Mouse (Mus musculus) heart, embryonic 14.5 days (tissue): ENCODE data around the gene Panx1. TPM values are rescaled to one million over a fixed set of nuclear protein-coding genes. Genes with fewer than 3 reads are reported as not detected.

ENCODE experiments used
- ATAC-seq: fragments of 200-750 bp; cut with Nextera tagmentation; 2 replicates; pipeline ENCODE4 v1.8.0; 2017; ENCODE audit warnings: low read depth, moderate TSS enrichment; ENCODE audit not compliant: insufficient number of reproducible peaks, insufficient read depth, low FRiP score
- H3K27ac ChIP-seq, 2 experiments: fragments of 200-500 bp in 1 of 2; fragments of 300-500 bp in 1 of 2; sonication (generic) in 1 of 2; replicated peaks in 1 of 2; 2 replicates each; pipeline ENCODE4 v1.5.1; 2012 to 2014; ENCODE audit warnings: low read depth in 2 of 2, low read length in 2 of 2, control low read depth in 1 of 2, mild to moderate bottlenecking in 1 of 2, mixed read lengths in 1 of 2; ENCODE audit not compliant: control insufficient read depth in 1 of 2, insufficient read depth in 1 of 2
- H3K27me3 ChIP-seq: fragments of 300-500 bp; sonication (generic); 2 replicates; pipeline ENCODE4 v1.6.1; 2014; ENCODE audit warnings: mild to moderate bottlenecking, low read length, control low read depth; ENCODE audit not compliant: control insufficient read depth, insufficient read depth
- H3K36me3 ChIP-seq: fragments of 300-500 bp; sonication (generic); 2 replicates; pipeline ENCODE4 v1.6.1; 2014; ENCODE audit warnings: mild to moderate bottlenecking, control low read depth, low read length, mixed read lengths; ENCODE audit not compliant: control insufficient read depth, insufficient read depth
- H3K4me1 ChIP-seq, 2 experiments: fragments of 200-500 bp in 1 of 2; fragments of 300-500 bp in 1 of 2; sonication (generic) in 1 of 2; 2 replicates each; pipeline ENCODE4 v1.6.1; 2012 to 2014; ENCODE audit warnings: low read length in 2 of 2, control low read depth in 1 of 2, mixed read lengths in 1 of 2; ENCODE audit not compliant: control insufficient read depth in 2 of 2, insufficient read depth in 2 of 2
- H3K4me2 ChIP-seq: fragments of 300-500 bp; sonication (generic); 2 replicates; pipeline ENCODE4 v1.6.1; 2014; ENCODE audit warnings: mild to moderate bottlenecking, low read length
- H3K4me3 ChIP-seq, 2 experiments: fragments of 200-500 bp in 1 of 2; fragments of 300-500 bp in 1 of 2; sonication (generic) in 1 of 2; 2 replicates each; pipeline ENCODE4 v1.5.1; 2012 to 2014; ENCODE audit warnings: low read length in 2 of 2, mild to moderate bottlenecking in 2 of 2, control low read depth in 1 of 2, low read depth in 1 of 2, moderate library complexity in 1 of 2; ENCODE audit not compliant: control insufficient read depth in 1 of 2, insufficient read depth in 1 of 2
- H3K9ac ChIP-seq: fragments of 300-500 bp; sonication (generic); 2 replicates; pipeline ENCODE4 v1.6.1; 2014; ENCODE audit warnings: mild to moderate bottlenecking, low read length
- H3K9me3 ChIP-seq: fragments of 300-500 bp; sonication (generic); 2 replicates; pipeline ENCODE4 v1.6.1; 2016; ENCODE audit warnings: low read length, control low read depth; ENCODE audit not compliant: control insufficient read depth
- WGBS: fragments of 180-500 bp; shearing (Covaris S2); extraction: QIAGEN DNeasy Blood & Tissue Kit; methylation state at CpG from one replicate; pipeline ENCODE4 v1.1.7; 2014; 5-methylcytosine and 5-hydroxymethylcytosine counted together
- polyA plus RNA-seq: library from polyadenylated mRNA; unstranded; fragments of >200 nt; fragmentation: Nextera tagmentation; extraction: Ambion mirVana; gene quantifications from 2 replicates; pipeline ENCODE4 v1.2.1, GENCODE M21; 2014

The Panx1 gene
- polyA plus RNA-seq, 1 experiment from 2014 or later: 26.1 TPM

GRCm38 (mm10) chr9:14982683-14983082, 62.6 kb downstream of the Panx1 start:
- Histone ChIP-seq H3K4me3 (no peak overlapping the region), H3K4me2 (no peak overlapping the region), H3K36me3 (no peaks in the 10 kb centered on the region), H3K27me3 (no peaks in the 10 kb centered on the region), H3K9ac (no peak overlapping the region), H3K9me3 (no peaks in the 10 kb centered on the region), H3K4me1 (no peaks in the 10 kb centered on the region), H3K27ac (no peak overlapping the region)
- ATAC-seq: no peak

GRCm38 (mm10) chr9:14981539-14982155, 63.6 kb downstream of the Panx1 start:
- 65% methylated on average over 4 of the region's 4 CpGs for WGBS
- H3K27me3 ChIP-seq: no peaks in the 10 kb centered on the region

GRCm38 (mm10) chr9:14974251-14975232, 70.7 kb downstream of the Panx1 start:
- WGBS: 80% methylated on average over 6 of the region's 6 CpGs
- Histone ChIP-seq H3K27me3 (no peaks in the 10 kb centered on the region), H3K9ac (no peak overlapping the region), H3K4me2 (no peak overlapping the region), H3K4me3 (no peak overlapping the region), H3K4me1 (no peaks in the 10 kb centered on the region), H3K9me3 (no peaks in the 10 kb centered on the region), H3K27ac (no peak overlapping the region), H3K36me3 (no peaks in the 10 kb centered on the region)
- ATAC-seq: no peak

More at GRCm38 (mm10) chr9:14981539-14982155, 63.6 kb downstream of the Panx1 start:
- Histone ChIP-seq H3K27ac (no peak overlapping the region), H3K4me1 (no peaks in the 10 kb centered on the region), H3K36me3 (no peaks in the 10 kb centered on the region), H3K4me2 (no peak overlapping the region), H3K9me3 (no peaks in the 10 kb centered on the region), H3K9ac (no peak overlapping the region), H3K4me3 (no peak overlapping the region)
- ATAC-seq: no peak

GRCm38 (mm10) chr9:14973762-14974161, 71.5 kb downstream of the Panx1 start:
- Histone ChIP-seq H3K4me2 (no peak overlapping the region), H3K27me3 (no peaks in the 10 kb centered on the region), H3K9me3 (no peaks in the 10 kb centered on the region), H3K36me3 (no peaks in the 10 kb centered on the region), H3K4me3 (no peak overlapping the region), H3K27ac (no peak overlapping the region), H3K4me1 (no peaks in the 10 kb centered on the region), H3K9ac (no peak overlapping the region)
- ATAC-seq: no peak
- WGBS: 58% methylated on average over 7 of the region's 7 CpGs

GRCm38 (mm10) chr9:14970805-14971525, 74.3 kb downstream of the Panx1 start:
- ATAC-seq: no peak
- Histone ChIP-seq H3K4me2 (no peak overlapping the region), H3K4me3 (no peak overlapping the region), H3K27me3 (no peaks in the 10 kb centered on the region), H3K4me1 (no peaks in the 10 kb centered on the region), H3K27ac (no peak overlapping the region), H3K9me3 (no peaks in the 10 kb centered on the region), H3K36me3 (no peaks in the 10 kb centered on the region), H3K9ac (no peak overlapping the region)
- WGBS: 68% methylated on average over 3 of the region's 3 CpGs

- 73% methylated on average over 4 of the region's 4 CpGs for WGBS
- Histone ChIP-seq H3K4me2 (no peak overlapping the region), H3K9ac (no peak overlapping the region), H3K9me3 (no peaks in the 10 kb centered on the region), H3K27ac (no peak overlapping the region), H3K4me3 (no peak overlapping the region), H3K4me1 (no peaks in the 10 kb centered on the region), H3K27me3 (no peaks in the 10 kb centered on the region), H3K36me3 (no peaks in the 10 kb centered on the region)
- ATAC-seq: no peak
Observed at GRCm38 (mm10) chr9:14970211-14970610, 75.1 kb downstream of the Panx1 start.

DNA sequence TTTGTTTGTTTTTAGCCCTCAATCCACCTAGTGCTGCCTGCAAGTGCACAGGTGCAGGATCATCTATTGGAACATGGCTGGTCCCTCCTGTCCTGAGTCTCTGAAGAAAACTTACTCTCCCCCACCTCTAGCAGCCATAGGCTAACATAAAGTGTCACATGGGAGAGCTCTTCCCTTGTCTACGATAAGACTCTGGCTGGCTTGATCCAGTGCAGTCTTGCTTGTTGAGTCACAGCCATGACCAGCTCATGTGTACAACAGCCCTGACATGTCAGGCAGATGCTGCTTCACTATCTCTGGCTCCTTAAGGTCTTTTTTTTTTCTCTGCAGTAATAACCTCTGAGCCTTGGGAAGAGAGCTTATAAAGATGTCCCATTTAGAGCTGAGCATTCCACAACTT, 77.7 kb downstream of the Panx1 start:
- no peak overlapping the region for H3K4me2 ChIP-seq
- no peak overlapping the region for H3K4me3 ChIP-seq
- no peak for ATAC-seq
- H3K9ac ChIP-seq: no peak overlapping the region
- H3K36me3 ChIP-seq: no peaks in the 10 kb centered on the region
- no peaks in the 10 kb centered on the region for H3K27me3 ChIP-seq
- H3K27ac ChIP-seq: no peak overlapping the region
- no peaks in the 10 kb centered on the region for H3K4me1 ChIP-seq
- WGBS: 58% methylated on average over 1 of the region's 1 CpGs
- H3K9me3 ChIP-seq: no peaks in the 10 kb centered on the region
